In genomic region chr11:65322877-65323440, GRCm38 (mm10) we compare ENCODE assay signal across 17 mouse cellular contexts. TPM values are rescaled to one million over a fixed set of nuclear protein-coding genes. Genes with fewer than 3 reads are reported as not detected.
DNase-seq lines count a peak whose midpoint lies in the region; ATAC-seq and TF ChIP-seq lines count a peak whose summit lies in the region.
"Had no signal": no experiment of that assay in that cellular context is flagged by ENCODE, and none has a peak within 500 bp of the region (broad histone marks: within the 10 kb centered on the region; RNA-seq: fewer than 3 reads in every experiment).

No protein-coding gene starts in this region.

- H3K27ac ChIP-seq in heart, embryonic 13.5 days (replicated peaks) = peak overlapping the region; percentile 40; the same call in 1 of the 2 replicates
- H3K27ac ChIP-seq: forebrain, embryonic 15.5 days; hindbrain, embryonic 12.5 days; kidney, embryonic 15.5 days had no signal

- H3K27me3 ChIP-seq in heart, embryonic 13.5 days (replicated peaks) = no peaks in the 10 kb centered on the region
- H3K27me3 ChIP-seq: forebrain, embryonic 15.5 days; hindbrain, embryonic 12.5 days; kidney, embryonic 15.5 days; Patski had no signal

- no peak overlapping the region for H3K9ac ChIP-seq in heart, embryonic 13.5 days
- H3K9ac ChIP-seq: forebrain, embryonic 15.5 days; hindbrain, embryonic 12.5 days; kidney, embryonic 15.5 days had no signal

- 46% methylated on average over 4 of the region's 4 CpGs for WGBS in heart, embryonic 13.5 days
- WGBS in lung, adult 2 months = 43% methylated on average over 4 of the region's 4 CpGs

- H3K4me3 ChIP-seq in heart, embryonic 13.5 days = no peak overlapping the region
- no peak overlapping the region for H3K4me3 ChIP-seq in lung, adult 2 months (replicated peaks; ENCODE audit: extremely low read depth, low read depth, low read length)
- H3K4me3 ChIP-seq: forebrain, embryonic 15.5 days; hindbrain, embryonic 12.5 days; kidney, embryonic 15.5 days had no signal

- TF ChIP-seq CTCF in brain, embryonic 14.5 days (IDR thresholded peaks at IDR 0.05; ENCODE audit: borderline replicate concordance, extremely low read depth, insufficient read depth, insufficient read length) = no peak
- TF ChIP-seq CTCF in lung, adult 2 months (IDR thresholded peaks at IDR 0.05; ENCODE audit: insufficient read depth, low read length) = no peak

- H3K36me3 ChIP-seq in heart, embryonic 13.5 days = 0 out of 2 replicates have a peak, but pooled peaks cover 3% of the 10 kb centered on the region
- H3K36me3 ChIP-seq: forebrain, embryonic 15.5 days; hindbrain, embryonic 12.5 days; kidney, embryonic 15.5 days had no signal

- TF ChIP-seq POLR2A in brain, embryonic 14.5 days (IDR thresholded peaks at IDR 0.05; ENCODE audit: borderline replicate concordance, extremely low read depth, insufficient read depth, insufficient read length, poor library complexity, severe bottlenecking) = no peak
- TF ChIP-seq POLR2A in lung, adult 2 months (IDR thresholded peaks at IDR 0.05; ENCODE audit: borderline replicate concordance, extremely low read depth, low read depth, low read length) = no peak

- no peak overlapping the region for H3K4me2 ChIP-seq in heart, embryonic 13.5 days
- H3K4me2 ChIP-seq: forebrain, embryonic 15.5 days; hindbrain, embryonic 12.5 days; kidney, embryonic 15.5 days had no signal

- no peaks in the 10 kb centered on the region for H3K9me3 ChIP-seq in heart, embryonic 13.5 days
- H3K9me3 ChIP-seq: forebrain, embryonic 15.5 days; hindbrain, embryonic 12.5 days; kidney, embryonic 15.5 days had no signal

- H3K4me1 ChIP-seq in heart, embryonic 13.5 days = peaks cover 50% of the 10 kb centered on the region
- H3K4me1 ChIP-seq in lung, adult 2 months (ENCODE audit: control insufficient read depth, insufficient read depth, low read length) = no peaks in the 10 kb centered on the region
- H3K4me1 ChIP-seq: forebrain, embryonic 15.5 days; hindbrain, embryonic 12.5 days had no signal

- ATAC-seq in heart, embryonic 13.5 days (ENCODE audit: extremely low read depth, insufficient number of reproducible peaks, low FRiP score, low TSS enrichment) = no peak
- ATAC-seq: activated CD4-positive, CD25-positive, alpha-beta regulatory T cell, adult 4 months; forebrain, embryonic 15.5 days; Patski had no signal

- no peak for DNase-seq in heart, adult 9 months (ENCODE audit: low spot score in 2 of 2)
- peak; percentile 42 for DNase-seq in brain, embryonic 14.5 days (ENCODE audit: low read depth)
- peak; percentile 11 for DNase-seq in lung, adult 2 months
- peak; percentile 46 for DNase-seq in lung, postnatal 36 days
- DNase-seq in spleen, postnatal 36 days (ENCODE audit: low spot score in 2 of 2) = no peak
- DNase-seq in kidney, postnatal 14 days = no peak
- DNase-seq: embryo, embryonic 11 days; layer of hippocampus, postnatal 36 days; left cerebral cortex, postnatal 4 days; spleen, adult 18-20 months; thymus, postnatal 36 days had no signal

RNA-seq across cellular contexts. Expression of gene Myocd, which starts 53.2 kb away (rescaled TPM):
- polyA plus RNA-seq in heart, embryonic 13.5 days (2015; fragmentation: Nextera tagmentation; extraction: Ambion mirVana) = 60.7 and 67.1 TPM in 2 replicates
- polyA plus RNA-seq in brain, embryonic 14.5 days (2012; rRNA removed) = 0.10 and 0.40 TPM in 2 replicates
- 2.7 and 3.1 TPM in 2 replicates for polyA plus RNA-seq in lung, adult 2 months (2012; rRNA removed)
- polyA plus RNA-seq: activated CD4-positive, CD25-positive, alpha-beta regulatory T cell, adult 4 months; Patski had no signal

Comparison
In these comparisons a context has a peak if more than half of its experiments do, and no peak if none do; other contexts are left out.
1. DNase-seq: peak in brain, embryonic 14.5 days (single experiment), lung, adult 2 months (single experiment) and lung, postnatal 36 days (single experiment); none in heart, adult 9 months (0 of 2), spleen, postnatal 36 days (0 of 2) and kidney, postnatal 14 days (single experiment).
2. RNA of gene Myocd, which starts 53.2 kb away (polyA plus RNA-seq): 60.7 to 67.1 TPM in heart, embryonic 13.5 days; 2.7 to 3.1 TPM in lung, adult 2 months and 0.10 to 0.40 TPM in brain, embryonic 14.5 days; every median in the first group is over 10 times any median in the second.